Mouse (Mus musculus) ES-E14 (cell line): Measurements from ENCODE around the gene Vsnl1.

Source experiments
- CHD2 ChIP-seq: IDR thresholded peaks from 2 replicates; pipeline ENCODE4 v1.6.1; 2014; ENCODE audit warnings: mild to moderate bottlenecking, low read depth, low read length, inconsistent platforms
- HCFC1 ChIP-seq: IDR thresholded peaks from 2 replicates; pipeline ENCODE4 v1.6.1; 2012; ENCODE audit warnings: low read length, inconsistent platforms, borderline replicate concordance; ENCODE audit not compliant: insufficient read depth
- MAFK ChIP-seq: IDR thresholded peaks from 2 replicates; pipeline ENCODE4 v1.6.1; 2014; ENCODE audit warnings: mild to moderate bottlenecking, low read depth, low read length, inconsistent platforms; ENCODE audit not compliant: insufficient read depth
- ZC3H11A ChIP-seq: IDR thresholded peaks from 2 replicates; pipeline ENCODE4 v1.6.1; 2012; ENCODE audit warnings: low read depth, mild to moderate bottlenecking, inconsistent platforms, low read length, borderline replicate concordance
- ZNF384 ChIP-seq: IDR thresholded peaks from 2 replicates; pipeline ENCODE4 v1.6.1; 2012; ENCODE audit warnings: low read depth, low read length, inconsistent platforms

DNA sequence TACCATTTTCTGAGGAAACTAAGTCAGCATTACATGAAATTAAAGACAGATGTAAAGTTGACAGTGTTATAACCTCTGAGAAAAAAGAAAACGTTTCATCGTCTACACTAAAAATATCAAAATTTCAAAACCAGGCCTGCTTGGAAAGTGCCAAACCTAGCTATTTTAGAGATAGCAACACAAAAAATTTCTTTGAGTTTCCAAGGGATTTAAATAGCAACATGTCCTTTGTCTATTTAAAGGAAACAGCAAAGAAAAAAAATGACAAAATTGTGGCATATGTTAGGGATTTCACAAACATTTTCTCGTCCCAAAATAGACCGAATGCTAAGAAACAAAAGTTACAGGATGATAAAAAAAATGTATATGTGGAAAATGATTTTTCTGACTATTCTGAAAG is 20.2 kb upstream of the Vsnl1 start:
- no peak for TF ChIP-seq CHD2
- TF ChIP-seq HCFC1 = no peak
- TF ChIP-seq ZC3H11A = no peak
- no peak for TF ChIP-seq MAFK
- no peak for TF ChIP-seq ZNF384
